Mouse (Mus musculus): ENCODE results near the gene Alox5.

DNA sequence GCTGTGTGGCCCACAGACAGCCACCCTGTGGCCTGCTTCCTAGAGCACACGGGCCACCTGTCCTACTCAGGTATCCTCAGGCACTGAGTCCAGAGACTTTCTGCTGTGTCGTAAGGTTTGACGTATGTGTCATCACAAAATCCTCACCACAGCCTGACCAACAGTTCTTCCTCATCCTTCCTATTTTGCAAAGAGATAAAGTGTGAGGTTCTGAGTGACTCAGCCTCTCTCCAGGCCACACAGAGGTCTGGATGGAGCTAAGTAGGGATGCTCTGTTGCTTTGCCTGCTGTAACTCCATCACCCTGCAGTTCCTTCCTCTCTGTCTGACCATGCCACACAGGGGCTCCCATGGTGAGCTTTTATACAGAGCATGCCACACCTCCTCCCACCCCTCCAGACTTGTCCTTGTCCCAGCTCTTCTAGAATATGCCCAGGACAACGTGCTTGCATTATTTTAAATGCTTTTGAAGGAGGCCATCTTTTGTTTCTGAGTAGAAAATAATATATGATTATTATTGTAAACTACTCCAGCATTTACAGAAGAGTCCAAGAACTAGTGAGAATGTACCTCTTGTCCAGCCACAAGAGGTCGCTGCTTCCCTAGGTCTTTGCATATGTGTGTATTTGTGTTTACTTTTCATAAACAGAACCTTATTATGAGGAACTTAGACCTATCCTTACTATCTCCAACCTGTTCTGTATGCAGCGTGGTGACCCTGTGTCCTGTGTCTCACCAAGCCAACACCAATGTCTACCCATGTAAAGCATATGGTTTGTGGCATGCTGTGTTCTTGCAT is 43.3 kb downstream of the Alox5 start:
- TF ChIP-seq CTCF (IDR thresholded peaks at IDR 0.05; ENCODE audit: borderline replicate concordance, insufficient read depth, low read length), result no peak
- no peak for TF ChIP-seq POLR2A (IDR thresholded peaks at IDR 0.05; ENCODE audit: low read depth, low read length)
